Mouse (Mus musculus) heart, adult 18-20 months (tissue): ENCODE measurements around the gene Srrm2. TPM values are rescaled to one million over a fixed set of nuclear protein-coding genes. Genes with fewer than 3 reads are reported as not detected.
"Not testable (repeated sequence)": the region's sequence is repeated elsewhere in the genome, so short reads cannot be mapped to it uniquely, and the experiment has no call there.

Experiments used
- DNase-seq, 2 experiments: peaks; one replicate each; pipeline ENCODE4 v3.0.0; 2021 to 2022; ENCODE audit warnings: mixed read lengths in 1 of 2
- total RNA-seq, 2 experiments: library from RNA; stranded (reverse); gene quantifications; 2 replicates each; pipeline ENCODE4 v1.2.3; 2021

Gene Srrm2
- total RNA-seq, 2 experiments from 2014 or later: 125 to 153 TPM

- no peak for DNase-seq
Measured at GRCm38 (mm10) chr17:23770493-23770892, 19.8 kb upstream of the Srrm2 start.

GRCm38 (mm10) chr17:23770896-23771283 is 19.4 kb upstream of the Srrm2 start:
- DNase-seq: no peak

GRCm38 (mm10) chr17:23771284-23772218 is 18.8 kb upstream of the Srrm2 start, which contains the start of gene Flywch1:
Gene Flywch1, minus strand, starts transcription at chr17:23771602.
- DNase-seq: peak; percentile 98 to 99

DNA sequence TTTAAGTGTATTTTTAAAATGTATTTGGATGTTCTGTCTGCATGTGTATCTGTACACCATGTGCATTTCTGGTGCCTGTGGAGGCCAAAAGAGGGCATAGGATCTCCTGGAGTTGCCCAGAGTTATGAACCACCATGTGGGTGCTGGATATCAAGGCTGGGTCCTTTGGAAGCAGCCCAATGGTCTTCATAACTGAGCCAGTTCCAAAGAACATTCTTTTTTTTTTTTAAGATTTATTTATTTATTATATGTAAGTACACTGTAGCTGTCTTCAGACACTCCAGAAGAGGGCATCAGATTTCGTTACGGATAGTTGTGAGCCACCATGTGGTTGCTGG is 18.1 kb upstream of the Srrm2 start:
- not testable (repeated sequence) for DNase-seq

DNA sequence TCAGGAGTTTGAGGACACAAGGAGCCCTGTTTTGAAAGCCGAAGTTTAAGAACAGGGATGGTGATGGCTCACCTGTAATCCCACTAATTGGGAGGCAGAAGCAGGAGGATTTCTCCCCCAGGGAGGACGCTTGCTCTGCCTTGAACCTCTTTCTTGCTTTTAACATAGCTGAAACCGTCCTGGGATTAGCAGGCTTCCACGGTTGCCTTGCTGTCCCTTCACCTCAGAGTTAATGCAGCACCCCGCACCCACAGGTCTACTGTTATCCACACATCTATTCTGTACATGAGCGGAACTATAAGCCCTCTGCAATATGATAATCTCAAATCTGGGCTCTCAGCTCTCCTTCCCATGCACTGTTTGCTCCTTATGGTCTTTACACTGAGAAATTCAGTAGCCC is 16.7 kb upstream of the Srrm2 start:
- no peak for DNase-seq

DNA sequence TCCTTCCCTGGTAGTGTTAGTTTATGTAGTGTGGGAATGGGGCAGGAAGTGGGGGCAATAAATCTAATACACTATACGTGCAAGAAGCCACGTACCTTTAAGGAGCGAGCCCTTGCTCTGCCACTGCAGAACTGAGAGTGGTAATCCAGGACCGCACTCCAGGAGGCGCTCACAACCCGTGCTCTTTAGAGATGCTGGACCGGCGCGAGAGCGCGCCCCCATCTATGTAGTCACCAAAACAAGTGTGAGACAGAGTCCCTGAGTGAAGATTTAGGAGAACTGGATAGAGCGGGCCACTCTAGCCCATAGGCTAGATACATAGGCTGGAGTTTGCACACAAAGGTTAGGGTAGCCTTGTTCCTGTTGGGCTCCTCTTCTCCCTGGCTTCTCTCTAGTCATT is 16.2 kb upstream of the Srrm2 start:
- DNase-seq: peak; percentile 83 to 87

DNA sequence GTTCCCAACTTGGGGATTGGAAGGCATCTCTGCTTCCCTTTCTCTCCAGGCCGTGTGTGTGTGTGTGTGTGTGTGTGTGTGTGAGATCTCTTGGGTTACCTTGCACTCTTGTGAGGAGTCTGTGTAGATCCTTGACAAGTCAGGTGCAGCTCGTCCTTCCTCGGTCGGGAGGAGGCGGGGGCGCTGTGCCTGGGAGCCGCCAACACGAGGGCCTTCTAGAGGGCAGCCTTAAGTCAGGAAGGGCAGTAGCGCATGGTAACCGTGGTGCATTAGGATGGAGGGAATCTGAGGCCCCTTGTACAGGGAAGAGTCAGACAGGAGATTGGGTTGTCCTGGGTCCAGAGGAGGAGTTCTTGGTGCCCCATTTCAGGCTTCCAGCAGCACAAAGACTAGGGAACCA is 14.1 kb upstream of the Srrm2 start:
- DNase-seq: no peak

DNA sequence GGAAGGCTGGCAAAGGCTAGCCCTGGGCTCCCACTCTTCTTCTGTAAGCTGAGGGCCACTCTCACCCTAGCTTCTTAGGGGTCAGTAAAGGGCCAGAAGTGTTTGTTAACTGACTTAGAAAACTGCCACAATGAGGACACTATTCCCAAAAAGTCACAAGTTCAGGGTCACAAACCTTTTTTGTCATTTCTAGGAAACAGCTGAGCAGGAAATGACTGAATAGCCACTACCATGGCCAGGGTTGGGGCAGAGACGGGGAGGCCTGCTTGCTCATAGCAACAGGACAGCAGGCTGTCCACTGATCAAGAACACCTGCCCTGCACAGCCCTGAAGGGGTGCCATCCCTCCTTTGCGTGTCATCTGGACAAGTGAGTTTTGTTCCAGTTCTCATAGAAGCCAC is 13.2 kb upstream of the Srrm2 start:
- no peak for DNase-seq

- no peak for DNase-seq
Measured at GRCm38 (mm10) chr17:23778447-23778846, 11.9 kb upstream of the Srrm2 start.

DNA sequence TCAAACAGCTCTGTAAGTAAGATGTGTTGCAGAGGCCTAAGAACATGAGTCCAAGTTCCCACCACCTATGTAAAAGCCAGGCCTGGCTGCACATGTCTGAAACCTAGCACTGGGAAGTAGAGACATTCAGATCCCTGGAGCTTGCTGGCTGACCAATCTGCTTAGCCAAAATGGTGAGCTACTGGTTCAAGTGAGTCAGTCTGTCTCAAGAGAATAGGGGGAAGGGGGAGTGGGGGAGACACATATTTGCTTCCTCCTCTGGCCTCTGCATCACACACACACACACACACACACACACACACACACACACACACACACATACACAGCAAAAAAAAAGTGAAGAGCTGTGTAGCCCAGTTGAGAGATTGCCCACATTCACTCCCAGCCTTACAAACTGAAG is 7.0 kb upstream of the Srrm2 start:
- no peak for DNase-seq

DNA sequence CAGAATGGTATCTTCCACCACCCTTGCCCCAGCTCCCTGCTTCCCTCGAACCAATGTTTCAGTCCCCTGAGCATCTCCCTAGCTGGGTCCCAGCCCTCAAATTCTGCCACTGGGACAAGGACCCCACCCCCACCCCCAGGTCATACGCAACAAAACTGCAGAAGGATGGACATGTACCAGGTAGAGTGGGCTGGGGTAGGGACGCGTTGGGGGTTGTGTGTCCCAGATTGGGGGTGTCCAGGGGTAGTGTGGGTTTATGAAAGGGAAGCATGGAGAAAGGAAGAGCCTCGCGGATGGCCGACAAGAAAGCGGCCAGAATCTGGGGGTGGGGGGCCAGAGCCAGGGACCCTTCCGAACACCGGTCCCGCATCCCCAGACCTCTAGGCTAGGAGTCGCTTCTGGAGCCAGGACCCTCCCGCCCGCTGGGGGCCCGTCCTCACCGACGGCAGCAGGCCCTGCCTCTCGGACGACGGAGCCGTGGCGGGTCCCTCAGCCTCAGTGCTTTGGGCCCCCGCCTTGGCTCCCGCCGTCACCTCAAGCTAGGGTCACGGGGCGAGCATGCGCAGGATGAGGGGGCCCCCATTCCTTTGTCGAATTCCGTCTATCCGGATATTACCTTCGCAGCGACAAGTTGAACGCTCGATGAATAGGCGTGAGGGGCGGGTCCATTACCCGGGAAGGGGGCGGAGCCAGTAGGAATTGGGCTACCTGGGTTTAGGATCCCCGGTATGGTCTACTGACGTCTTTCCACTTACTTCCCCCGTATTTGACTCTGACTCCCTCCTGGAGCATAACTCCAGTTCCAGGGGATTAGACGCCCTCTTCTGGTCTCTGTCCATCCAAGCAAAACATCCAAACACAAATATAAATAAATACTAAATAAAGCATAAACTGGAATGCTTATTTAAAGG is 4.5 kb upstream of the Srrm2 start, which contains the start of gene Flywch2:
TSS of gene Flywch2 (minus strand) at position 521 of the 911 bp plus-strand sequence.
- DNase-seq: peak; percentile 67 to 76

GRCm38 (mm10) chr17:23786510-23786931 is 3.8 kb upstream of the Srrm2 start:
- peak in 1 of 2 experiments; percentile 24 for DNase-seq

- no peak for DNase-seq
Measured at GRCm38 (mm10) chr17:23788973-23789372, 1.4 kb upstream of the Srrm2 start.

DNA sequence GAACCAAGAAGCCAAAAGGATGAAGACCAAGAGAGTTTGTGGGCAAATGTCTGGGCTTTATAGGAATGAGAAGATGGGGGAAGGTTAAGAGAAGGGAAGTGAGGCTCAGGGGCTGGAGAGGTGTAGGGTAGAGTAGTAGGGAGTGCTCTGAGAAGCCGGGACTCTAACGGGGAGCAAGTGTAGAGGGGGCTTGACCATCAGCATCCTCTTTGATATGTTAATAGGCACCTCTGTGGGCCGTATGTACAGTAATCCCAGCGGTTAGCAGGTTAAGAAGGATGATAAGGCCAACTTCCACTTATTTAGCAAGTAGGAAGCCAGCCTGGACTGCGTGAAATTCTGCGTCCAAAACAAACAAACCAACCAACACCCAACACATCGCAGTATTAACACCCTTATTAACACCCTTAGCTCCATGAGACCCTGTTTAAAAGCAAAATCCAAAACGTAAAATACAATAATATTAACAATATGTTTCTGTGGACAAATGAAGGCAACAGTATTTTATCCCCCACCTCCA is 523 bp upstream of the Srrm2 start:
- DNase-seq: peak in 1 of 2 experiments; percentile 23

DNA sequence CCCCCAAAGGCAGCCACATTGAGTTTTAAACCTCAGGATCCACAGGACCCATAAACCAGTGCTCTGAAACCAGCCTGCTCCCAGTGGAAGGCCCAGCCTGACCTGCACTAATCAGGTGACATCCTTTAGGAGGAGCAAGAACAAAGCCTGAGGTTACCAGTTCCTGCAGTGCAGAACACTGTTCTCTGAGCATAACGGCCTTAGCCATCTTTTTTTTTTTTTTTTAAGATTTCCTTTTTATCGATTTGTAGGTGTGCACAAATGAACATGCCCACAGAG is 686 bp downstream of the Srrm2 start:
- no peak for DNase-seq

GRCm38 (mm10) chr17:23795323-23795722 is 5.0 kb downstream of the Srrm2 start:
- no peak for DNase-seq

DNA sequence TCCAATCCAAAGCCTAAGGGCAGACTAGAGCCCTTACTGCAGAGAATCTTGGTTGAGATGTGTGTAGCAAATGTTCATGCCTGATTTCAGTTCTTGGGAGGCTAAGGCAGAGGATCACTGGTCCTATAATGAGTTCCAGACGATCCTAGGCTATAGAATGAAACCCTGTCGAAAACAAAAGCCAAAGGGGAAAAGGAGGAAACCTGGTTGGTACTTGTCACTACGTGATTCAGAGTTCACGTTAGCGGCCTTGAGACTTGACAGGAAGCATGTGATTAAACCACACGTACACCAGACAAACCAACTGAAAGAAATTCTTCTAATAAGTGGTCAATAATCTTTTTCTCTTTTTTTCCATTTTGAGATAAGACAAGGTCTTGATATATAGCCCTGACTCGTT is 7.0 kb downstream of the Srrm2 start:
- DNase-seq: no peak

GRCm38 (mm10) chr17:23801627-23802026 is 11.3 kb downstream of the Srrm2 start:
- DNase-seq: no peak

DNA sequence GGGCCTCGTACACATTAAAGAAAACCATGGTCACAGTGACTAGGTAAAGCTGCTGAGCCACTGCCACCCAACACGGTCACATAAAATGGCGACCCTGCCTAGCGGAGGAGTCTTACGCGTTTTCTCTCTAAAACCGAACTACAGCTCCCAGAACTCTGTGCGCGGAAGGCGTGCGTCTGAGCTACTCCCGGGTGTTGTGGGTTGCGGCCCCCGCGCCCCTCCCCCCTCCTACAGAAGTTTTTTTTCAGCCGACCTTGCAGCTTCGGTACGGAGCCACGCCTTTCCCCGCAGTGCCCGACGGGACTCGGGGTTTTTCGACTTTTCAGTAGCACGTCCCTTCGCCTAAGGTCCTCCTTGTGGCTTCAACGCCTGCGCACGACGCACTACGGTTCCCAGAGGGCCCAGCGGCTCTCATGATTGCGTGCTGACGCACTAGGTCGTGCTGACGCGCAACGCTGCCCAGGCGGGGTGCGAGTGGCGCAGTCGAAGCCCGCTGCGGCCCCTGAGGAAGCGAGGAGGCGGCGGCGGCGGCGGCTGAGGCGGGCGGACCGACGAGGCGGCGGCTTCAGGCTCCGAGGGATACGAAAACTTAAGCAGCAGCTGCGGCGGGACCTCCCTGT is 12.5 kb downstream of the Srrm2 start:
- peak; percentile 97 to 99 for DNase-seq

DNA sequence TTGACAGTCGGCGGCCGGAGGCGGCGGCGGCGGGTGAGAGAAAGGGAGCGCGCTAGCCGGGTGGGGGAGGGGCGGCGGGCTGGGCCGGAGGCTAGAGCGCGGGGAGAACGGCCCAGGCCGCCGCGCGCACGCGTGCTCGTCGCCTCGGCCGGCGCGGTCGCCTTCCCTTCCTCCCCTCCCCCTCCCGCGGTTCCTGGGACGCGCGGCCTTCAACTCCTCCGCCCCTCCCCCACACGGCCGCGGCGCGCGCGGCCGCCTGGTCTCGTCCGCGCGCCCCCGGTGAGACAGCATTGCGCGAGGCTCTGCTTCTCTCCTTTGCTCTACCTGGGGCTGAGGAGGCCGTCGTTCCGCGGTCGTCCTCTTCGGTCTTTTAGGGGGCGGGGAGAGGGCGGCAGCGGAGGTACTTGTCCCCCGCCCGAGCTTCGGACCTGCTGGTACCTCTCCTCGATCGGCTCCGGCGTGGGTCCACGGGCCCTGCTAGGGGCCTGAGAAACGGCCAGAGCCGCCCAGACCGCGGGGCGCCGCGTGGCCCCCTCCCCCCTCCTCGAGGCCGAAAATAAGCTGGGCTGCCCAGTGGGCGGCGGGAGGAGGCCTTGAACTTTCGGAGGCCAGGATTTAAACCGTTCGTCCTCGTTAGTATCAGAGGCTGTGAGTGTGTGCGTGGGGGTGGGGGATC is 13.2 kb downstream of the Srrm2 start:
- peak in 1 of 2 experiments; percentile 72 for DNase-seq

- no peak for DNase-seq
Measured at GRCm38 (mm10) chr17:23804426-23805085, 14.2 kb downstream of the Srrm2 start.
